Mouse (Mus musculus) heart, embryonic 14.5 days (tissue): ENCODE data around the gene Ubr2. TPM values are rescaled to one million over a fixed set of nuclear protein-coding genes. Genes with fewer than 3 reads are reported as not detected.

Experiments used
- ATAC-seq: fragments of 200-750 bp; cut with Nextera tagmentation; 2 replicates; pipeline ENCODE4 v1.8.0; 2017; ENCODE audit warnings: low read depth, moderate TSS enrichment; ENCODE audit not compliant: insufficient number of reproducible peaks, insufficient read depth, low FRiP score
- H3K27ac ChIP-seq, 2 experiments: fragments of 200-500 bp in 1 of 2; fragments of 300-500 bp in 1 of 2; sonication (generic) in 1 of 2; replicated peaks in 1 of 2; 2 replicates each; pipeline ENCODE4 v1.5.1; 2012 to 2014; ENCODE audit warnings: low read depth in 2 of 2, low read length in 2 of 2, control low read depth in 1 of 2, mild to moderate bottlenecking in 1 of 2, mixed read lengths in 1 of 2; ENCODE audit not compliant: control insufficient read depth in 1 of 2, insufficient read depth in 1 of 2
- H3K27me3 ChIP-seq: fragments of 300-500 bp; sonication (generic); 2 replicates; pipeline ENCODE4 v1.6.1; 2014; ENCODE audit warnings: mild to moderate bottlenecking, low read length, control low read depth; ENCODE audit not compliant: control insufficient read depth, insufficient read depth
- H3K36me3 ChIP-seq: fragments of 300-500 bp; sonication (generic); 2 replicates; pipeline ENCODE4 v1.6.1; 2014; ENCODE audit warnings: mild to moderate bottlenecking, control low read depth, low read length, mixed read lengths; ENCODE audit not compliant: control insufficient read depth, insufficient read depth
- H3K4me1 ChIP-seq, 2 experiments: fragments of 200-500 bp in 1 of 2; fragments of 300-500 bp in 1 of 2; sonication (generic) in 1 of 2; 2 replicates each; pipeline ENCODE4 v1.6.1; 2012 to 2014; ENCODE audit warnings: low read length in 2 of 2, control low read depth in 1 of 2, mixed read lengths in 1 of 2; ENCODE audit not compliant: control insufficient read depth in 2 of 2, insufficient read depth in 2 of 2
- H3K4me2 ChIP-seq: fragments of 300-500 bp; sonication (generic); 2 replicates; pipeline ENCODE4 v1.6.1; 2014; ENCODE audit warnings: mild to moderate bottlenecking, low read length
- H3K4me3 ChIP-seq, 2 experiments: fragments of 200-500 bp in 1 of 2; fragments of 300-500 bp in 1 of 2; sonication (generic) in 1 of 2; 2 replicates each; pipeline ENCODE4 v1.5.1; 2012 to 2014; ENCODE audit warnings: low read length in 2 of 2, mild to moderate bottlenecking in 2 of 2, control low read depth in 1 of 2, low read depth in 1 of 2, moderate library complexity in 1 of 2; ENCODE audit not compliant: control insufficient read depth in 1 of 2, insufficient read depth in 1 of 2
- H3K9ac ChIP-seq: fragments of 300-500 bp; sonication (generic); 2 replicates; pipeline ENCODE4 v1.6.1; 2014; ENCODE audit warnings: mild to moderate bottlenecking, low read length
- H3K9me3 ChIP-seq: fragments of 300-500 bp; sonication (generic); 2 replicates; pipeline ENCODE4 v1.6.1; 2016; ENCODE audit warnings: low read length, control low read depth; ENCODE audit not compliant: control insufficient read depth
- WGBS: fragments of 180-500 bp; shearing (Covaris S2); extraction: QIAGEN DNeasy Blood & Tissue Kit; methylation state at CpG from one replicate; pipeline ENCODE4 v1.1.7; 2014; 5-methylcytosine and 5-hydroxymethylcytosine counted together
- polyA plus RNA-seq: library from polyadenylated mRNA; unstranded; fragments of >200 nt; fragmentation: Nextera tagmentation; extraction: Ambion mirVana; gene quantifications from 2 replicates; pipeline ENCODE4 v1.2.1, GENCODE M21; 2014

Ubr2 gene
- polyA plus RNA-seq, 1 experiment from 2014 or later: 26.2 TPM

DNA sequence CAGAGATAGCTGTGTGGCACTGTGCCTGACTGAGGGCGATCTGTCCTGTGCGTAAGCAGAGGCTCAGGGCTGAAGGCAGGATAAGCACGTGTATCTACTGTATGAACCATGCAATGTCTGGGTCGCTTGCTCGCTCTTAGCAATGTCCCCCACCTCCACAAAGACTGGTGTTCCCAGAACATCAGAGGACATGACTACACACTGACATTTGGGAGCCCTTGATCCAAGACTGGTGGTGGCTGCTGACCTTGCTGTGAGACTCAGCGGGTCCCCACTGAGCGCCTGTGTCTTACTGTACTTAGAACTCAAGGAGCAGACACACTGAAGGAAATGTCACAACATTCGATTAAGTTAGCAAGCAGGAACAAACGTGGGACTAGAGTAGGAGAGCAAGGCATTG is 64.1 kb downstream of the Ubr2 start:
- 92% methylated on average over 9 of the region's 9 CpGs for WGBS
- peaks cover 86% of the 10 kb centered on the region for H3K36me3 ChIP-seq

DNA sequence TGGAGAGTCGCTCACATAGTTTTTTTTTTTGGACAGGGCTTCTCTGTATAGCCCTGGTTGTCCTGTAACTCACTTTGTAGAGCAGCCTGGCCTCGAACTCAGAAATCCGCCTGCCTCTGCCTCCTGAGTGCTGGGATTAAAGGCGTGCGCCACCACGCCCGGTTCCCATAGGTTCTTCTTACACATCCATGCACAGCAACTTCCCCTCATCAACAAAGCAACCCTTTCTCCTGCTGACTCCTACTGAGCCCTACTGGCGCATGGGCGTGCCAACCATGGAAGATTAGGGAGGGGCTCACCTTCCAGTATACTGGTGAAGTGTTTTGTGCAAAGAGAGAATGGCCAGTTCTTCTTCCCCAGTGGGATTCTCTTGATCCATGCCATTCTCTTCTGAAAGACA is 67.9 kb downstream of the Ubr2 start:
- no peaks in the 10 kb centered on the region for H3K9me3 ChIP-seq
- H3K4me2 ChIP-seq: no peak overlapping the region
- no peak overlapping the region for H3K9ac ChIP-seq
- WGBS: 95% methylated on average over 9 of the region's 9 CpGs
- H3K27ac ChIP-seq: no peak overlapping the region
- ATAC-seq: no peak
- H3K27me3 ChIP-seq: no peaks in the 10 kb centered on the region
- peaks cover 99% of the 10 kb centered on the region for H3K36me3 ChIP-seq
- H3K4me1 ChIP-seq: no peaks in the 10 kb centered on the region; a peak in 1 of 4 replicates
- H3K4me3 ChIP-seq: no peak overlapping the region

More for the DNA sequence above, 64.1 kb downstream of the Ubr2 start:
- ATAC-seq: no peak
- Histone ChIP-seq H3K4me2 (no peak overlapping the region), H3K4me1 (no peaks in the 10 kb centered on the region; a peak in 1 of 4 replicates), H3K27ac (no peak overlapping the region), H3K9me3 (no peaks in the 10 kb centered on the region), H3K9ac (no peak overlapping the region), H3K4me3 (no peak overlapping the region), H3K27me3 (no peaks in the 10 kb centered on the region)

DNA sequence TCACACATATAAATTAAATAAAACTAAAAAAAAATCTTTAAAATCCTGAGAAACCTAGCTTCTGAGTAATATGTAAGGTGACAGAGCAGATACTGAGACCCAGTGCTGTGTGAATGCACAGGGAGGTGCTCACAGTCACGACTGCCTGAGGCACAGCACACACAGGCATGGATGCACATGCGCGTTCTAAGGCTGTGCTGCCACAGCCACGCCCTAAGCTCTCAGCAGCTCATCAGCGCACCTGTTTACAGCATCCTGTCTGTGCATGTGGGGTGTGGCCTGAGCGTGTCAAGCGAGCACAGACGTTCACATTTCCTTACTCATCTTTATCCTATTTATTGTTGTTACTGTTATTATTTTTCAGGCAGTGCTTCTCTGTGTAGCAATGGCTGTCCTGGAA is 69.9 kb downstream of the Ubr2 start:
- 96% methylated on average over 8 of the region's 8 CpGs for WGBS
- Histone ChIP-seq H3K4me1 (no peaks in the 10 kb centered on the region; a peak in 1 of 4 replicates), H3K27ac (no peak overlapping the region), H3K4me3 (no peak overlapping the region), H3K36me3 (peaks cover 100% of the 10 kb centered on the region), H3K9me3 (no peaks in the 10 kb centered on the region), H3K9ac (no peak overlapping the region), H3K27me3 (no peaks in the 10 kb centered on the region), H3K4me2 (no peak overlapping the region)
- no peak for ATAC-seq

DNA sequence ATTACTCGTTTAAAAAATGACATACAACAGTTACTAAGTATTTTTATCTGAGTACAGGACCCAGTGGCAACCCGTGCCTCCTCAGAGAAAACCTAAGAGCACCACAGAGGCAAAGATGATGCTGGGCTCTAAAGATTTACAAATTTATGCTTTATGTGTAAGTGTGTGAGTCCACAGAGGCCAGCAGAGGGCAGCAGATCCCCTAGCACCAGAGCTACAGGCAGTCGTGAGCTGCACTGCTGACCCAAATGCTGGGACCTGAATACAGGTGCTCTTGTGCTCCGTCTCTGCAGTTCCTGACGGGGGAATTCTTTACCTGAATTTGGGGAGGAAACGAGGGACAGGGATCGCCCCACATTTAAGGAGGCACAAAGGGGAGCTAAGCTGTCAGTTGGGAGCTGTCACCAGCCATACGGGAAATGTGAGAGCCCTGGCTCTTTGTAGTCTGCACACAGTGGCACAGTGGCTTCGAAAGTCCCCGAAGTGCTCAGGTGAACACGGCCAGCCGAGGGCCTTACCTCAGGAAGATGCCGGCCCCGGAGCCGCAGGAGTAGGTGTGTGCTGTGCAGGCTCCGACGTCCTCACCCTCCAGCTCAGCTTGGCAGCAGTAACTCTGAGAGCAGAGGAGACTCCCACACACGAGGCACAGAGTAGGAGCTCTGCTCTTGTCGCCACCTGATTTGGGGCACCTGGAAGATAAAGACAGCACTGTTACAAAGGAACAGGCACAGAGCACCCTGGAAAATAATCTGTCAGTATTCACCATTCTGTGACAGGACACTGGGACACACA is 76.6 kb downstream of the Ubr2 start:
- no peak overlapping the region for H3K4me3 ChIP-seq
- no peak for ATAC-seq
- H3K9me3 ChIP-seq: no peaks in the 10 kb centered on the region
- no peak overlapping the region for H3K9ac ChIP-seq
- no peak overlapping the region for H3K4me2 ChIP-seq
- H3K27ac ChIP-seq: no peak overlapping the region
- no peaks in the 10 kb centered on the region for H3K27me3 ChIP-seq
- H3K36me3 ChIP-seq: peaks cover 98% of the 10 kb centered on the region
- no peaks in the 10 kb centered on the region for H3K4me1 ChIP-seq
- WGBS: 79% methylated on average over 19 of the region's 19 CpGs

DNA sequence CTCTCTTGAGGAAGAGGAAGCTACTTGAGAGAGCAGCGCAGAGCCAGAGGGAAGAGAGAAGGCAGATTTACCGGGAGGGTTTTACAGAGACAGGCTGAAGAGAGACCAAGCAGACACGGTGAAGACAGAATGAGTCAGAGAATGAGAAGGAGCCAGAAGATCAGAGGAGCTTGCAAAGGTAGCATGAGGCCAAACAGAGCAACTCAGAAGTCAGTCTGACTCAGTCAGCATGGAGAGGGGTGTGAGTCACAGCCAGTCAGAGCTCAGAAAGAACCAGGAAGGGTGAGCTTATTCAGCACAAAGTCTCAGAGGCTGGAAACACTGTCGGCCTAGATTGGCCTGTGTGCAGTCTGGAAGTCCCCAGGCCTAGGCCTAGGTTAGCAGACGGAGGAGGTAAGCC is 77.4 kb downstream of the Ubr2 start:
- Histone ChIP-seq H3K9me3 (no peaks in the 10 kb centered on the region), H3K4me3 (no peak overlapping the region), H3K4me1 (no peaks in the 10 kb centered on the region), H3K27ac (no peak overlapping the region), H3K4me2 (no peak overlapping the region), H3K36me3 (peaks cover 97% of the 10 kb centered on the region), H3K9ac (no peak overlapping the region), H3K27me3 (no peaks in the 10 kb centered on the region)
- ATAC-seq: no peak
- 90% methylated on average over 5 of the region's 5 CpGs for WGBS

DNA sequence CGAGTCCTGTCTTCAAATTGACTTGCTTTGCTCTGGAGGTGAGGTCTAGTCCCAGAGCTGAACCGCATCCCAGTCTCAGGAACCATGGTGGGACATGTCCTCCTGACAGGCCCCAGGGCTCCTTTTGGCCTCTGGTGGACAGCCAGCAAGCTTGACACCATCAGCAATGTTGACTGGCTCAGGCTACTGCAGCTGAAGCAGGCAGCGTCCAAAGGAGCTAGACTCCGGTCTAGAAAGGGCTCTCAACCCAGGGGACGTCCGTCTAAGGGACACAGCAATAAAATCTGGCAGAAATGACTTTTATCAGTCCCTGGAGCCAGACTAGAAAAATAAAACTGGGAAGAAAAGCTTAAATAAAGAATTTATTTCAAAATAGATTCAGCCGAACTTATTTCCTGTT is 80.5 kb downstream of the Ubr2 start:
- no peak overlapping the region for H3K27ac ChIP-seq
- H3K27me3 ChIP-seq: no peaks in the 10 kb centered on the region
- H3K4me3 ChIP-seq: no peak overlapping the region
- no peak for ATAC-seq
- 91% methylated on average over 7 of the region's 7 CpGs for WGBS
- H3K9me3 ChIP-seq: no peaks in the 10 kb centered on the region
- H3K36me3 ChIP-seq: peaks cover 69% of the 10 kb centered on the region
- no peaks in the 10 kb centered on the region for H3K4me1 ChIP-seq
- H3K4me2 ChIP-seq: no peak overlapping the region
- H3K9ac ChIP-seq: no peak overlapping the region

DNA sequence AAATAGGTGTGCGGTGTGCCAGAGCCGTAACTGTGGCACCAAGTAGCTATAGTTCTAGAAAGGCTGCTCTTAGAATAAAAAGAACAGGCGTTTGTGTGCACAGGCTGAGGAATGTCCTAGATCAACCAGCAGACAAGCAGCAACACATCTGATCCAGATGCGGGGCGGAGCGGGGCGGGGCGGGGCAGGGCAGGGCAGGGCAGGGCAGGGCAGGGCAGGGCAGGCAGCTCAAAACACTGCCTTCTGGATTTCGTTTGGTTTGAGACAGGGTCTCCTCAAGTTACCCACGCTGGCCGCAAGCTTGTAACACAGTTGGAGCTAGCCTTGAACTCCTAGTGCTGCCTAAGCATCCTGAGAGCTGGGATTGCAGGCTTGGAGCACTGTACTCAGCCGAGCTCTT is 81.1 kb downstream of the Ubr2 start:
- no peaks in the 10 kb centered on the region for H3K27me3 ChIP-seq
- H3K4me3 ChIP-seq: no peak overlapping the region
- no peak overlapping the region for H3K4me2 ChIP-seq
- 87% methylated on average over 12 of the region's 12 CpGs for WGBS
- no peaks in the 10 kb centered on the region for H3K9me3 ChIP-seq
- ATAC-seq: no peak
- H3K9ac ChIP-seq: no peak overlapping the region
- H3K4me1 ChIP-seq: no peaks in the 10 kb centered on the region
- H3K27ac ChIP-seq: no peak overlapping the region
- H3K36me3 ChIP-seq: peaks cover 63% of the 10 kb centered on the region

DNA sequence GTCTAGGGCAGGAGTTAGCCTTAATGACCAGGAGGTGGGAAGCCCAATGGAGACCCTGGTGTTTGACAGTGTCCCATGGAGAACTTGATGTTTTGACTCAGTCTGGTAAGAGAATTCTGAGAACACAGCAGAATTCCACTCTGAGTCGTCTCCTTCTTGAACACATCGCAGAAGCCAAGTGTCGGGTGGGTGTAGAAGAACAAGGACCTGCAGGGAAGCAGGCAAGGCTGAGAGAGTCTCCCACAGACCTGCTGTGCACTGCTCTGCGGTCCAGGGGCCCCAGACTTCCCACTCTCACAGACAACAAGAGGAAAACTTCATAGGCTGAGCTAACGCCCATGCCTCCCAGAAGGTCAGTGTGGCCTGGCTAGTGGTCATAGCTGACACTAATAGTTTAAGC is 82.6 kb downstream of the Ubr2 start:
- H3K36me3 ChIP-seq: peaks cover 48% of the 10 kb centered on the region
- H3K9ac ChIP-seq: no peak overlapping the region
- no peaks in the 10 kb centered on the region for H3K4me1 ChIP-seq
- no peak overlapping the region for H3K4me3 ChIP-seq
- no peak for ATAC-seq
- 90% methylated on average over 5 of the region's 5 CpGs for WGBS
- no peaks in the 10 kb centered on the region for H3K27me3 ChIP-seq
- H3K27ac ChIP-seq: no peak overlapping the region
- no peaks in the 10 kb centered on the region for H3K9me3 ChIP-seq
- H3K4me2 ChIP-seq: no peak overlapping the region
